Mouse (Mus musculus) limb, embryonic 14.5 days (tissue): ENCODE results near the gene Rin3. TPM values are rescaled to one million over a fixed set of nuclear protein-coding genes. Genes with fewer than 3 reads are reported as not detected.

Source experiments
- ATAC-seq: fragments of 200-750 bp; cut with Nextera tagmentation; 2 replicates; pipeline ENCODE4 v1.8.0; 2017; ENCODE audit warnings: low read depth, moderate number of reproducible peaks, moderate TSS enrichment; ENCODE audit not compliant: low FRiP score
- DNase-seq: peaks from one replicate; pipeline ENCODE4 v3.0.0-alpha.2; 2015; ENCODE audit warnings: low spot score
- H3K27ac ChIP-seq: fragments of 300-500 bp; sonication (generic); replicated peaks from 2 replicates; pipeline ENCODE4 v1.5.1; 2014; ENCODE audit warnings: low read depth, mild to moderate bottlenecking, low read length, moderate library complexity, mixed read lengths
- H3K27me3 ChIP-seq: fragments of 300-500 bp; sonication (generic); 2 replicates; pipeline ENCODE4 v1.6.1; 2014; ENCODE audit warnings: low read length, mixed read lengths; ENCODE audit not compliant: control insufficient read depth, insufficient read depth
- H3K36me3 ChIP-seq: fragments of 300-500 bp; sonication (generic); 2 replicates; pipeline ENCODE4 v1.6.1; 2014; ENCODE audit warnings: mild to moderate bottlenecking, low read length, moderate library complexity, mixed read lengths; ENCODE audit not compliant: control insufficient read depth, insufficient read depth
- H3K4me1 ChIP-seq: fragments of 300-500 bp; sonication (generic); 2 replicates; pipeline ENCODE4 v1.6.1; 2014; ENCODE audit warnings: antibody characterized with exemption, low read length, mixed read lengths; ENCODE audit not compliant: control insufficient read depth, insufficient read depth
- H3K4me2 ChIP-seq: fragments of 300-500 bp; sonication (generic); replicated peaks from 2 replicates; pipeline ENCODE4 v1.6.1; 2014; ENCODE audit warnings: low read depth, mild to moderate bottlenecking, low read length, moderate library complexity; ENCODE audit not compliant: severe bottlenecking
- H3K4me3 ChIP-seq: fragments of 300-500 bp; sonication (generic); replicated peaks from 2 replicates; pipeline ENCODE4 v1.5.1; 2014; ENCODE audit warnings: low read length
- H3K9ac ChIP-seq: fragments of 300-500 bp; sonication (generic); 2 replicates; pipeline ENCODE4 v1.6.1; 2014; ENCODE audit warnings: mild to moderate bottlenecking, low read depth, low read length, moderate library complexity; ENCODE audit not compliant: severe bottlenecking
- H3K9me3 ChIP-seq: fragments of 300-500 bp; sonication (generic); 2 replicates; pipeline ENCODE4 v1.6.1; 2016; ENCODE audit warnings: low read length; ENCODE audit not compliant: control insufficient read depth
- POLR2A ChIP-seq: fragments of 200-500 bp; IDR thresholded peaks from 2 replicates; pipeline ENCODE4 v1.8.0; 2012; ENCODE audit warnings: inconsistent platforms, mild to moderate bottlenecking, moderate library complexity, borderline replicate concordance; ENCODE audit not compliant: insufficient read depth, insufficient read length; ENCODE audit errors: extremely low read depth
- WGBS: fragments of 180-500 bp; shearing (Covaris S2); extraction: QIAGEN DNeasy Blood & Tissue Kit; methylation state at CpG from one replicate; pipeline ENCODE4 v1.1.7; 2014; 5-methylcytosine and 5-hydroxymethylcytosine counted together
- polyA plus RNA-seq, 2 experiments: library from polyadenylated mRNA; depleted of rRNA in 1 of 2; stranded (reverse) in 1 of 2; unstranded in 1 of 2; fragments of >200 nt; fragmentation: Nextera tagmentation in 1 of 2; extraction: Ambion mirVana in 1 of 2; gene quantifications; 2 replicates each; pipeline versions ENCODE4 v1.2.1 to v1.2.3; 2012 to 2014

Gene Rin3
- polyA plus RNA-seq, 2 experiments: 10.0 to 10.8 TPM

DNA sequence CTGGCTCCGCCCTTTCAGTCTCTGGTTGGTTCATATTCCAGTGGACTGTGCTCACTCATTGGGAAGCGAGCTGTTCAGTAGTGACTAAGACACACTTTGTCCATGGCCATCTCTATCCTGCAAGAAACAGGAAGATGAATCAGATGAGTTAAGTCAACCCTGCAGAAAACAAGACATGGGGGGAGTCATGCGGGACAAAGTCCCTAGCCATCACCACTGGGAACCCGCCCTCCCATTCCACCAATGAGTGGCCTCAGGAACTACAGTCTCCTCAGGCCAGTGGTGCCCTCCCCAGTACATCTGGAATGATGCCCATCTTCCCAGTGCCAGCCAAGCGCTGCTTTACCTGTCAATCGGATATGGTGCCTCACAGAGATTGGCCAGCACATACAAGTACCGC is 111.6 kb downstream of the Rin3 start:
- no peak for DNase-seq
- WGBS: 90% methylated on average over 7 of the region's 7 CpGs
- H3K27me3 ChIP-seq: no peaks in the 10 kb centered on the region
- no peak overlapping the region for H3K4me2 ChIP-seq
- no peak overlapping the region for H3K4me3 ChIP-seq
- no peak for TF ChIP-seq POLR2A
- H3K4me1 ChIP-seq: no peaks in the 10 kb centered on the region
- no peak overlapping the region for H3K27ac ChIP-seq
- H3K9ac ChIP-seq: no peak overlapping the region
- no peaks in the 10 kb centered on the region for H3K9me3 ChIP-seq
- peaks cover 34% of the 10 kb centered on the region for H3K36me3 ChIP-seq
- no peak for ATAC-seq

DNA sequence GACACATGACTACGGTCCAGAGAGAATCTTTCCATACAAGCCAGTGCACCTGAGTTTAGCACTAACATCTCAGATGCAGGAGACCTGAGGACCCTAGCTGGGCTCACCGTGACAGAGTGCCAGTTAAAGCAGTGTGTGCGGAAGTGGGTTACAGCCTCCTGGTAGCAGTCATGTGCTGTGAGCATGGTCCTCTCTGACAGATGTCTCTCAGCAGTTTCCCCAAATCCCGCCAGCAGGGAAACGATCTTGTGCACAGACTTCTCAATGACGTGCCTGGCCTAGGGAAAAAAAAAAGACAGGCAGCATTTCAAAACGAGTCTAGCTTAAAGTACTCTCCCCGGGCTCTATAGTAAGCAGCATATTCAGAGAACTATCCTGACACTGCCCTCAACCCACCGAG is 112.7 kb downstream of the Rin3 start:
- DNase-seq (no peak), ATAC-seq (no peak)
- Histone ChIP-seq H3K27me3 (no peaks in the 10 kb centered on the region), H3K36me3 (peaks cover 36% of the 10 kb centered on the region), H3K9me3 (no peaks in the 10 kb centered on the region), H3K27ac (no peak overlapping the region), H3K9ac (no peak overlapping the region), H3K4me1 (no peaks in the 10 kb centered on the region), H3K4me2 (no peak overlapping the region), H3K4me3 (no peak overlapping the region)
- WGBS: 74% methylated on average over 9 of the region's 9 CpGs
- TF ChIP-seq POLR2A: no peak

DNA sequence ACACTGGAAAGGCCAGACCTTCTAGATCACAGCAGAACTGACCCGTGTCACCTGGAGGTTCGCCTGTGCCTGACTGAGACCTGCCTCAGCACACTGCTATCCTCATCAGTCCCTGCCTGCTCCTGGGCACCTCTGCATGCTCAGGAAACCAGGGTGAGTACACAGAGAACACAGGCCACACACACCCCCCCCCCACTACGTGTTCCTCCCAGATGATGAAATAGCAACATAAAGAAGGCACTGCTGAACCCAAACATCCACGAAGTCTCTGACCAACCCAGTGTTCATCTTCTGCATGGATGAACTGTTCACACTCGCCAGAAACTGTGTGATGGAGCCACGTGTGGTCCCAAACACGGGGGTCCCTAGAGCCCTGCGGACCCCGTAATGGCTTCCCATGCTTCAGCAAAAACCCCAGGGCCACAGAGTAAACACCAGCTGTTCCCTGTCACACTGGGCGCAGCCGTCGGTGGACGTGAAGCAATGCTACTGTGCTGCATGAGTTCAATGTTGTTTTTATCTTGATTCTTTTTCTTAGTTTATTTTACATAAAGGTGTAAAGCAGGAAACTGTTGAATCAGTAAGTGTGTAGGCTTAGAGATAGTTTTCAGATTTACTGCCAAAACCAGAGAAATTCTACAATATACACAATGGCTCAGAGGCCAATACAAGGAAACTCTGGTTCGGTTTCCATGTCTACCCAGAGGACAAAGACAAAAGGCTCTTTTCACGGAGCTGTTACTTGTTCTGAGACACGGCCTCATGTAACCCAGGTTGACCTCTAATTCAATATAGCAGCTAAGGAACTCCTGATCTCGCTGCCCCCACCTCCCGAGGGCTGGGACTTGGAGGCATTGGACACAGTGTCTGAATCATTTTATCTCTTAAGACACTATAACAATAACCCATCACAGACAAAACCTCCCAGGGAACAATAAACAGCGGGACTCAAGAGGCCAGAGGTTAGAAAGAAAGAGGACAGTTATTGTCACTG is 113.4 kb downstream of the Rin3 start:
- H3K4me3 ChIP-seq: no peak overlapping the region
- H3K27me3 ChIP-seq: no peaks in the 10 kb centered on the region
- no peaks in the 10 kb centered on the region for H3K9me3 ChIP-seq
- no peak for TF ChIP-seq POLR2A
- no peak overlapping the region for H3K27ac ChIP-seq
- no peak for DNase-seq
- H3K4me1 ChIP-seq: no peaks in the 10 kb centered on the region
- no peak overlapping the region for H3K9ac ChIP-seq
- H3K4me2 ChIP-seq: no peak overlapping the region
- H3K36me3 ChIP-seq: peaks cover 43% of the 10 kb centered on the region
- 79% methylated on average over 19 of the region's 19 CpGs for WGBS
- no peak for ATAC-seq

DNA sequence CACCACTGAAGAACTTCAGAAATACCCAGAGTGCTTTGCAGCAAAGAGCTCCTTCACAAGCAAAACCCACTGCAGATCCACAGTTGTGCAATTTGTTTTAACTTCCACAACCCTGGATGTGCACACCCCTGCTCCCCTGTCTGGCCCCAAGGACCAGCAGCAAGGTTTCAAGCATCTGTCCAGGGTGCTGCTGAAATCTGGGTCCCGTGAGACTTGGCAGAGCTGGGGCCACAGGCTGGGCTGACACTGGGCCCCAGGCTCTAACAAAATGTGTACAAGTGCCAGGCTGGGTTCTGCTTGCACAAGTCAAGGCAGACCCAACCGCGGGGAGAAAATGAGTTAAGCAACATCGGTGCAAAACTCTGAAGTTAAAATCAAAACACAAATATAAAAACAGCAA is 115.7 kb downstream of the Rin3 start:
- Histone ChIP-seq H3K4me1 (no peaks in the 10 kb centered on the region), H3K4me3 (no peak overlapping the region), H3K9me3 (no peaks in the 10 kb centered on the region), H3K9ac (no peak overlapping the region), H3K27me3 (no peaks in the 10 kb centered on the region), H3K27ac (no peak overlapping the region), H3K36me3 (peaks cover 63% of the 10 kb centered on the region), H3K4me2 (no peak overlapping the region)
- no peak for TF ChIP-seq POLR2A
- DNase-seq (no peak), ATAC-seq (no peak)
- WGBS: 89% methylated on average over 4 of the region's 4 CpGs

DNA sequence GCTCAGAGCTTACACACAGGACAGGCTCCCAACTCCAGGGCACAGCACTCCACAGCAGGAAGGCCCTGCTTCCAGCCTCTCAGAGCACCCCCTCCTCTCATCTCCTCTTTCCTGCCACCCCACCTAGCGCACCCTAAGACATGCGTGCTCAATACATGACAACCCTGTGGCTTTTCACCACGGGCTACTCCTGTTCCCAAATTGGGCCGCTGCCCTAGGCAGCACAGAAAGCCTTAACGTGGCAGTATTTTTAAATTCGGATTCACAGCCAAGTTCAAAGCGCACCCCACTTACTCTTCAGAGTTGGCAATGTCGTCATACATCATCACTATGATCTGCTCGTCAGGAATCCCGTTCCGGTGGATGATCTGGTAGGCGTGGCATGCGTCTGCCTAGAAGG is 130.3 kb downstream of the Rin3 start:
- no peaks in the 10 kb centered on the region for H3K27me3 ChIP-seq
- no peak for TF ChIP-seq POLR2A
- H3K9me3 ChIP-seq: no peaks in the 10 kb centered on the region
- ATAC-seq: no peak
- no peak overlapping the region for H3K27ac ChIP-seq
- peaks cover 3% of the 10 kb centered on the region; the same call in 1 of the 2 replicates for H3K36me3 ChIP-seq
- no peak overlapping the region for H3K9ac ChIP-seq
- H3K4me1 ChIP-seq: 0 out of 2 replicates have a peak, but pooled peaks cover 3% of the 10 kb centered on the region
- DNase-seq: no peak
- H3K4me3 ChIP-seq: no peak overlapping the region
- WGBS: 86% methylated on average over 13 of the region's 13 CpGs
- no peak overlapping the region for H3K4me2 ChIP-seq
